ENCODE assay signal across 16 mouse cellular contexts in genomic region chr7:82244701-82245100, GRCm38 (mm10).
"Had no signal": no experiment of that assay in that cellular context is flagged by ENCODE, and none has a peak within 500 bp of the region (broad histone marks: within the 10 kb centered on the region; RNA-seq: fewer than 3 reads in every experiment).

No protein-coding gene starts in this region.

- DNase-seq: kidney, adult 18-20 months; kidney, adult 9 months; kidney, postnatal 14 days; kidney, postnatal 4 days; liver, embryonic 13.5 days; lung, adult 2 months; lung, postnatal 14 days; lung, postnatal 4 days; right cerebral cortex, postnatal 14 days; spleen, adult 18-20 months; thymus, adult 18-20 months; thymus, postnatal 36 days had no signal

- H3K4me3 ChIP-seq: liver, embryonic 13.5 days; midbrain, embryonic 12.5 days; myocyte; neural tube, embryonic 13.5 days; stomach, embryonic 15.5 days had no signal

- H3K27ac ChIP-seq: liver, embryonic 13.5 days; midbrain, embryonic 12.5 days; neural tube, embryonic 13.5 days; stomach, embryonic 15.5 days had no signal
